Mouse (Mus musculus) lung, postnatal 36 days (tissue): ENCODE measurements at regions not wholly inside any gene's neighbourhood (a gene's known extent, or its start where the extent isn't known, plus 50 kb on each side); places are given as distances from the start of the nearest gene placed in this dataset.
A peak's percentile ranks its signal among the peaks of the same experiment; 100 is the strongest.

Experiments
- DNase-seq: peaks from one replicate; pipeline ENCODE4 v3.0.0; 2022; ENCODE audit warnings: mixed read lengths

DNA sequence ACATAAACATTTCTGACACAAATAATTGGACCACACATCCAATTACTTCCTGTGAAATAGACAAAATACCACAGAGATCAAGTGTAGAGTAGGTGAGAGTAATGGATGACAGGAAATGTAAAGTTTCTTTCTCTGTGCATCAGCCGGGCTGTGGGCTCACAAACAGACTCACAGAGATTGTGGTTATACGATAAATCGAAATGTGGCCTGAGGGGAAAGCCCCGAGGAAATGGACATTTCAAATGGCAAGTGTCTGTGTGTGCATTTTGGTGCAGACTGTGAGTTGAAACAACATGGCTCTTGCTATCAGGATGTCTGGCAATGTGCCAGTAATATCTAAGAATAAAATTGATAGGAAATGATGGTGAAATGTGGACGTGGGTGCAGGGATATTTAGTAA is 234.8 kb upstream of the Meis1 start:
- DNase-seq, result no peak

DNA sequence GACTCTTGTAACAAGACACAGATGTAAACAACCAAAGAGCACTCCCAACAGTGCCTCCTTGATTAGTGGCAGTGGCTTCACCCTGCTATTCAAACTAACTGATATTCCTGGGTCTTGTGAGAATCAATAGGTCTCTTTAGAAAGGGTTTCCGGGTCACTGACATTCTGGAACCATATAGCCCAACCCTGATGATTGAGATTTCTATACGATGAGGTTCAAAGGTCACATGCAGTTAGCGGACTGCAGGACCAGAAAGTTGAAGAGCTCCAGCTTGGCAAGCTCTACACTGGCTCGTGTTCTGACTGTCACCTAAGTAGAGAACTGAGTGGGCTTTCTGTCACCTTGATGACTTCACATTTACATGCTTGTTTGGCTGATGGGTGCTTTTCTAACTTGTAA is 235.4 kb upstream of the Meis1 start:
- no peak for DNase-seq

DNA sequence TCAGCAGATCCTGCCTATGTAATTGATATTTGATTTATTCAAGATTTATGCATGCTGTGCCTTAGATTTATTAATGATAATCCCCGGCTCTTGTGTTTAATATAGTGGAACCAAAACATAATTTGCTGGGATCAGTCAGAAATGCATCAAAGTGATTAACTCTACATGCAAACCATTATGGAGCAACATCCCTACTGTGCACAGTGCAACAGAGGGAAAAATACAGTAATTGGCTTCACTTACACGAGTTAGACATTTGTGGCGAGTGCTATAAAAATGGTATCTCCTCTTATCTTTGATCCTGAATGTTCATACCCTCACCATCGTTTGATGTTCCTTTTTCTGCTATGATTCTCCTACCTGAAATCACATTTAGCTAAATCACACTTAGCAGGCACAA is 238.8 kb upstream of the Meis1 start:
- no peak for DNase-seq

DNA sequence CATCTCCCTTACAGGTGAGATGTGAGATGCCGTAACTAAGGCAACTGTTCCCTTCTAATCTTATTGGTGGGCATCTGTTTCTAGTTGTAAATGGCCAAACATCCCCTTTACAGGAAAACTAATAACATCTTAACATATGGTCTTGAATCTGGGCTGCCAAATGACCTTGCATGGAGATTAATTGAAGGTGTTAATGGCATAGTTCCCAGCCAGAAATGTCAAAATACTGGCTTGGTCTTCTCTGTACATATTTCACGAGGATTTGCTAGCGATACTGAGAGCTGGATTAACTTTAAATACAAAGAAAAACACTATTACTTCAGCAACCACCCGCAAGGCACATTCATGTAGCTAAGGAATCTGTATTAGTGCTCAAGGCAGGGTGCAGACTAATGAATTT is 244.0 kb upstream of the Meis1 start:
- DNase-seq, result no peak

DNA sequence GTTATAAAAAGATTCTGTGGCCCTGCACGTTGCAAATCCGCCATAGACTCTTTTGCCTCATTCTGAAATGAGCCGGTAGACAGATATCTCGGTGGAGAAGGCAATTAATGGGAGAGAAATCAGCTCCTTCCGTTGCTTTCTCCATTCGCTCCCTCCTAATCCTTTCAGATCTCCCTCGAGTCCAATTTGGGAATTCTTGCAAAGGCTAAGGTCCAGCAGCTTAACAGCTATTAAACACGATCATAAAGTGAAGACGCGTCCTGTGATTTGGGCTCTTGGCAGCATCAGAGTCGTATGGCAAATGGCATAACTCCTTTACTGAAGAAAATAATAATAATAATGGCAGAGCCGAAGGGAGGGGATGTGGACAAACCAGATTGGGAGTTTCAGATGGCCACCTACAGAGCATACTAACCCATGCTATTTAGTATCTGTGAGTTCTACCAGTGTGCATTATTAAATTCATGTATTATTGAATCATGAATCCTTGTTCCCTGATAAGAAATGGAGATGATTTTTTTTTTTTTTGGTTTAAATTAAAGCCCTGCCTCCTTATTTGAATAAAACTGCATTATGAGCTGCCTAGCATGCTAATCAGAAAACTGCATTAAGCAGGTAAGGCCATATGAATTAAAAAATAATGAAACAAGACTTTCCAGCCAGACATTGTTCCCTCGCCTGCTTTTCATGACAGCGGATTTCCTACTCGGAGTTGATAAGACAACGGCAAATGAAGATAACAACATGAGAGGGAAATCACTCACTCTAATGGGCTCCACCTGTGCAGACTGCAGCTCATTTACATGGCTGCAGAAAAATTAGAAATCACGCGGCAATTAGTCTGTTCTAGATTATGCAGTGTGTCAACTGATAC is 246.2 kb upstream of the Meis1 start:
- DNase-seq, result no peak

DNA sequence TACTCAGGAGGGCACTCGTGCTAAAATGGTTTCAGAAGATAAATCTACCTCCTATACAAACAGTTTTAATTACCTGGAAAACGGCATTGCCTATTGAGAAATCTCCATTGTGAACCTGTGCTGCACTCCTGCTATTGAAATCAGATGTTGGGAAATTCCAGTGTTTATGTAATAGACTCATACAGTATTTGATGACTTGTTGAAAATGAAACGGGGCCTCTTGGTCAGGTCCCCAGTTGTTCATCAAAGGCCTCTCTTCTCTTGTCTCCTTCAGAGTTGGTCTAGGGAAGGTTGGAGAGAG is 246.8 kb upstream of the Meis1 start:
- DNase-seq, result peak; percentile 1

DNA sequence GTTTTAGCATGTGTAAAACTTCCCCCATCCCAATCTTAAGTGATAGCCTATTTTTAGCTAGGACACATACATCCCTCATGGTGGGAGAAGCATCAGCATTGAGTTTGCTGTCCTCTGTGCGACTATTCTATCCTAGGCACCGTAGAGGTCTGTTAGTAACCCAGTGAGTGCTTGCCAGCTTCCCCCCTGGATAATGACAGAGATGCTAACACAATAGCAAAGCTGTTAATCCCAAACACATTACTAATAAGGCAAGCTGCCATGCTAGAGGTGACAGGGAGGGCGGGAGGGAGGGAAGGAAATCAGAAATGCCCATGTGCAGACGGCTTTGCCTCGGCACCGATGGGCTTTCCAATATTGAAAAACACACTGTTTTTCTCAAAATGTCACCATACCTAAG is 272.2 kb upstream of the Meis1 start:
- no peak for DNase-seq

DNA sequence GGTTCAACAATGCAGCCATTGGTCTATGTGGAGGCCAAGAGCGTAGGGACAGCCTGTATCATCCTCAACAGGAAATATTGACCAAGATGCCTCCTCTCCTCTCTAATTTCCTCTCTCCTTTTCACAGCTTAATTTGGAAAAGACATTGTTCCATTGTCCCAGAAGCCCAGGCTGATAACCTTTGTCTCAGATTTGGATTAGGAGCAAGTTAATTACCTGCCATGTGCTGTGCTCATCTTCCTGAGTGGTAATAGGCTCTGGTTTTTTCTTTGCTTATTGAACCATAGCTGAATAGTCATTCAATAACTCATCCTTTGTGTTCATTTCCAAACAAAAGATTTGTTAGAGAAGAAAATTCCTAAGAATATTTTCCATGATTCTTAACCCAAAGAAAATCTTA is 280.6 kb upstream of the Meis1 start:
- DNase-seq, result no peak

DNA sequence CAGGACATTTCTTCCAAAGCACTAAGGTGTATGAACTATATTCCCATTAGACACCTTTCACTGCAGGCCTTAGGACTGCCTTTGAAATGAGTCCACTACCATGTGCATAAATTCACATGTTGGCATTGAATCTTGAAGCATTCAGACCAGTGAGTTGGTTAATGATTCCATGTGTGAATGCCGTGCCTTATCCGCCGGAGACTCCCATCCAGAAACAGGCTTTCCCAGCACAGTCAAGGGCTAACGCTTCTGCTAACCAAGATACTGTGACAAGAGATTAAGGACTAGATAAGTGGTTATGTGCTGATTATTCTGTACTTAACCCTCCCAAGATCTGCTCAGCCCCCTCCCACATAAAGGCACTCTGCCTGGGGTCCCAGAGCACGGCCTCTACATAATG is 287.9 kb upstream of the Meis1 start:
- DNase-seq, result no peak

DNA sequence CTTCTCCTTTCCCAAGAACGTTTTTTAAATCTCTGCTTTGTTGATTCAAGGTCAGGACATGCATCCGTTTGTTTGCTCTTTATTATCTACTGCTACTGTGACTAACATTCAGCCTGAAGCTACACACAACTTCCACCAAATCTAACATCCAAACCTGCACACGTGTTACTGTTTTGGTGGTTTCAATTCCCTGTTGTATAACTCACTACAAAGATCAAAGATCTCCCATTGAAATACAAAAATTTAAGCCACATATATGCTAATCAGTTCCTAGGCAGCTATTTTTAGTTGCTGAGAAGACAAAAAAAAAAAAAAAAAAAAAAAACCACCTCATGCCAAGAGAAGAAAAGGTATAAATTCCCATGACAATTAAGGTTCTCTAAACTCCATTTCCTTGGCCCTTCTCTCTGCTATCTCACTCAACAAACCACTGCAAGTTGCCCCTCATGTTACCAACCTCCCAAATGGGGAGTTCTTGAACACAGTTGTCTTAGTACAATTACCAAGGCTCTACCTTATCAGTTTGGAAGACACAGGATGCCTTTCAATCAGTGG is 312.0 kb upstream of the Meis1 start:
- no peak for DNase-seq

DNA sequence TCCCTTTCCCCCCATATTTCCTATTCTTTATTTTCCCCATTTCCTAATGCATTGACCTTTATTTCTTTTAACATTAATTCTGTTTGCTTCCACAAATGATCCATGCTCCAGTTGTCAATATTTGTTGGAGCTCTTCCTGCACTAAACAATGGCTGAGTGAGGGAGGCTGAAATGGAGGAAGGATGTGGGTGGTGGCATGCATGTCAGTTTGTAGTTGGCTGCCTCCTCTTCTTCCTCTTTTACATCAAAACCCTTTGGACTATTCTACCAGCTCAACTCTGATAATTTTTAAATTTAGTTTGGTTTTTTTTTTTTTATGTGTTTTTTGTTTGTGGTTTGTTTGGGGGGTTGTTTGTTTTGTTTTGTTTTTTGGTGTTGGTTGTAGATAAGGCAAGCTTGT is 313.5 kb upstream of the Meis1 start:
- DNase-seq, result no peak

DNA sequence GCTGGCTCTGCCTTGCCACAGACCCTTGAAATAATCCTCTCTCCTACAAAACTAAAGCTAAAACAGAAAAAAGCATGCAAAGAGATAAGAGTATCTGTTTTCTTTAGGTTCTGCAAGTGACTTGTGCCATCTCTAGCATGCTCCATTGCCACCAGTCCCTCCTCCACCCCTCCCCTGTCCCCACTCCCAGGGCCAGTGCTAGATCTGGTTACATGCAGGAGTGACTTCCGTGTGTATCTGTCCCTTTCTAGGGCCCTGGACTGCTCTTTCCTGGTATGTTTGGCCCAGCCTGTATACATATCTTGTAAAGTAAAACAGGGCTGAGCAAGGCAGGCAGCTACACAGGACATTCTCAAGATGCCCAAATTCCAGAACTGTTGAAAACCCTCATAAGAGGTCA is 313.9 kb upstream of the Meis1 start:
- no peak for DNase-seq

DNA sequence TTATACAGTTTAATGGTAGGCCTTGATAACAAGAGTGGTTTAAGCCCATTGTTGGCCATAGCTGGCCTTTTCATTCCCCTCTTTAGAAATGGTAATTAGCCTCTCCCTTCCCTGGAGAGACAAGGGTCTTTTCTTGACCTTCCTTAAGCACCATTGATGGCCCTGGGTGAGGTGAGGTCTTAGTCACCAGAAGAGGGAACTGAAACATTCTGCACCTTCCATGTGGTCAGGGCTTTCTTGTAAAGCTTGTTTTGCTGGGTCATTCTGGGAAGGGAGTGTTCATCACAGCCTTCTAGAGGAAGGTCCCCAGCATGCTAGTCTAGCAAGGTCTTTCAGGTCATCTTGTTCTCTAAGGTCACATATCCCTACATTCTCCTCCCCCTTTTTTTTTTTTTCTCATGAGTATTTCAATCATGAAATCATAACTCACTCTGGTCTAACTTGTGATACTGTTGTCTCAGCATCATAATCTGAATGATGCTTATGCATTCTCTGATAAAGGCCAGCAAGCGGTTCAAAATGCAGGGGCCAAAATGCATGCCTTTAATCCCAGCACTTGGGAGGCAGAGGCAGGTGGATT is 315.2 kb upstream of the Meis1 start:
- DNase-seq, result no peak

DNA sequence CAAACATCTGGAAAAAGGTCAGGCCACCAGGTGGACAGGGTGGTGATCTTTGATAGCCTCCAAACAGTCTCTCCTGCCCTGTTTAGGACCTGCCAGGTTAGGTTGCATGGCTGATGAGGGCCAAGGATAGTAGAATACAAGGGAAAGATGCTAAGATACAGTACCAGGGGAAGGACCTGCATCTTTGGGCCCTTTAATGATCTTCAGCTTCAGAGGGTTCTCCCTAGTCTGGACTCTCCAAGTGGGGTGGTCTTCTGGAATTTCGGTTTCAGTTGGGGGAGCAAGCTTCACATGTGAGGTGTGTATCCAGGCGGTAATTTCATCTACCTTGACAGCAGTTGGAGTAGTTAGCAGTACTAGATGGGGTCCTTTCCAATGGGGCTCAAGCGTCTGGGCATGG is 316.6 kb upstream of the Meis1 start:
- DNase-seq, result no peak

DNA sequence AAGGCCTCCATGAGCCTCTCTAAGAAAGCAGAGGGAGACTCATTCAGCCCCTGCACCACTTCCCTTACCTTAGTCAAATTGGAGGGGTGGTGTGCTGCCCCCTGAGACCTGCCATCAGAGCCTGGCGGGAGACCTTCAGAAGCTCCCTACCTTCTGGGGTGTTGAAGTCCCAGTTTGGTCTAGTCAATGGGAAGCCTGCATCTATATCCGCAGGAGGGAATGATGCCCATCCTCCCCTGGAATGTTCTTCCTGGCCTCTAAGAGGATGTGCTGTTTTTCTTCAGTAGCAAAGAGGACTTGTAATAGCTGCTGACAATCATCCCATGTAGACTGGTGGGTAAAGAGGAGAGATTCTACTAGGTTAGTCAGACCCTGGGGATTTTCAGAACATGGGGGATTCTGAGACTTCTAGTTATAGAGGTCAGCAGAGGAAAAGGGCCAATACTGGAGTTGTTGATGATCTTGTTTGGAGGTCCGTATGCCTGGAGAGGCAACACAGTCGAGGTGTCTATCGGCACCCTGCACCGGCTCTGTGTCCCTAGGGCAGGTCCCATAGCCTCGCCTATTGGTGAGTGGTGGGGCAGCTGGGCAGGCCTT is 321.0 kb upstream of the Meis1 start:
- no peak for DNase-seq

DNA sequence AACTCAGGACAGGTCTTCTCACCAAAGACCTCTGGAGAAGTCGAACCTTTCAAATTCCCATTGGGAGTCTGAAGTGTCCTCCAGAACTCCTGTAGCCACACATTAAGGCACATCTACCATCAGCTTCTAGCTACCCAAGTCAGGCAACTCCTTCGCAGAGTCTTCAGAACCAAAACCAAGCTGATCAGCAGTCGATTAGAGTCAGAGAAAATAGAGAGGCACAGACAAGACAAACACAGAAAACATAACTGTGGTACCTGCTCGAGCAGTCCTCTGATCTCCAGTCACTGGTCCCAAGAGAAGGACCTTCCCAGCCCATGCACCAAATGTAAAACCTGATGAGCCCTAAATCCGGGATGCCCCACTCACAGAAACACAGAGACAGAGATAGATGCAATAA is 322.1 kb upstream of the Meis1 start:
- no peak for DNase-seq

DNA sequence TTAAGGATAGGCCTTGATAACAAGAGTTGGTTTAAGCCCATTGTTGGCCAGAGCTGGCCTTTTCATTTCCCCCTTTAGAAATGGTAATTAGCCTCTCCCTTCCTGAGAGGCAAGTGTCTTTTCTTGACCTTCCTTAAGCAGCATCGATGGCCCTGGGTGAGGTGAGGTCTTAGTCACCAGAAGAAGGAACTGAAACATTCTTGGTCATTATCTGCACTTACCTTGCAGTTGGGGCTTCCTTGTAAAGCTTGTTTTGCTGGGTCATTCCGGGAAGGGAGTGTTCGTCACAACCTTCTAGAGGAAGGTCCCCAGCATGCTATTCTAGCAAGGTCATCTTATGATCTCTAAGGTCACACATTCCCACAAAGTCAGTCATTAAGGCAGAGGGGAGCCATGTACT is 322.6 kb upstream of the Meis1 start:
- DNase-seq, result no peak

DNA sequence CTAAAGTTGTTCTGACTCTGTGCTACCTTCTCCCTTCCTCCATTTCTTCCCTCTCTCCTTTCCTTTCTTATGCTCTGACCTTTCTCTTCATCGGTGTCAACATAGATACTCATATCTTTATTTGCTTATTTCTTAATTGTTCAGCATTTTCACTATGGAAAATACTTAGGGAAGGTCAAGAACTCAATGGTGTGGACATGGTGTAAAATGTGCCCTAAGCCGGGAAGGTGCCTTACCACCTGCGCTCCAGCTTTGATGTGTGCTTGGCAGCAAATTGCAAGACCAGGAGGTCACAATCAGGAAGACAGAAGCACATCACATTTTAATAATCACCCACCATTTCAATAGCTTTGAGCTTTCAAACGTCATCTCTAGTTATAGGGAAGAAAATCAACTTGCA is 324.0 kb upstream of the Meis1 start:
- DNase-seq, result no peak

DNA sequence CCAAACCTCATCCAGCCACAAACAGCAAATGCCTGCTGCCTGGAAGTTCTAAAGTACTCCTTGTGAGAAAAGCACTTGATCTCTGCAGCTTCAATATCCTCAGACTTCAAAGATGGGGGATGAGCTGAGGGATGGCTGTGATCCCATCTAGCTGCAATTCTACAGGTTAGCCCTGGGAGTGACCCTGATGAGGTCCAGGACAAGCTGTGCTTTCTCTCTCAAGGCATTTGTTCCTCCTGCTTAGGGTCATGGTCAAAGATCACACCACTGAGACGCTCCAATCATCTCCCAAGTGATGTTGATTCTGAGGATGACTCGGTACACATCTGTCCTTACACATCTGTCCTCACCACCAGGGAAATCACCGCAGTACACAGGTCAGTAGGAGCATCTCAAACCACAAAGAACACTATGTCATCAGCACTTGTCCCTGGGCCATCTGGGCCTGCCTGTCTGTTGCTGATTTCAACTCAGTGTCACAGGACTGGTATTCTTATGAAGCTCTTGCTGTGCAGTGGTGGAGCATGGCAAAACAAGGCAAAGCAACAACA is 327.6 kb upstream of the Meis1 start:
- DNase-seq, result no peak

DNA sequence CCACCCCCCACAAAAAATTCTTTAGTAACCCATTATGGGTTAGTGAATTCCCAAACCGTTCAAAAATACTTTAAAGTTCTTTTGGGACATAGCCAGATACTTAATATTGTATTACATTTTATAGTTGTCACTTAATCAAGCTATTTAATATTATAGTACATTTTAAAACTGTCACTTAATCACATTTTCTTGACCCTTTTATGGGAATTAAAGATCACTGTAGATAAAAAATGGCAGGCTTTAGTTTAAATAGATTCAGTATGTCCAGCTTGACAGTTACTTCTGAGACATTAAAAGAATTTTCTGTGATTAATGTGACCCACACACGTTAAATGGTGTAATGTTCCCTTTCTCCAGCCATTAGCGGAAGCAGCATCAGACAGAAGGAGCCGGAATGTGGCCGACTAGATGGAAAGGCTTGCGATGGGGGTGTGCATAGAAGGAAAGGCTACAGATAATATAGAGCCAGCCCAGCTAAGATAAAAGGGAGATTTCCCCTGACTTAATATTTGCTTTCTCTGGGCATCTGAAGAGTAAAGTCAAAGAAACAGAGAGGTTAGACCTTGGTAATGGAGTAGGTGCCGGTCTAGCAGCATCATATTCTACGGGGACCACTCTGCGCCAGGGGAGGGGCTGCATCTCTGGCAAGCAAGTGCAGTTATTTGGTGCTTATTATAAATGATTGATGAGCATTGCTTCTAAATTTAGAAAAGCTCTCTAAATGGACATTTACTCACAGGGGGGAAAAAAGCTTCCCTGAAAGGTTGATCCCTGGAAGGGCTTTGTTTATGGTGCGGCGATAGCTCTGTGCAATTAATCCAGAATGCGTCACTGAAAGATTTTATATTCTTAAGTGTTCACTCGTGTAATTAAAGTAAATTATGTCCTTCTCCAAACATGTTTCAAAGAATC is 331.8 kb upstream of the Meis1 start:
- DNase-seq, result no peak

DNA sequence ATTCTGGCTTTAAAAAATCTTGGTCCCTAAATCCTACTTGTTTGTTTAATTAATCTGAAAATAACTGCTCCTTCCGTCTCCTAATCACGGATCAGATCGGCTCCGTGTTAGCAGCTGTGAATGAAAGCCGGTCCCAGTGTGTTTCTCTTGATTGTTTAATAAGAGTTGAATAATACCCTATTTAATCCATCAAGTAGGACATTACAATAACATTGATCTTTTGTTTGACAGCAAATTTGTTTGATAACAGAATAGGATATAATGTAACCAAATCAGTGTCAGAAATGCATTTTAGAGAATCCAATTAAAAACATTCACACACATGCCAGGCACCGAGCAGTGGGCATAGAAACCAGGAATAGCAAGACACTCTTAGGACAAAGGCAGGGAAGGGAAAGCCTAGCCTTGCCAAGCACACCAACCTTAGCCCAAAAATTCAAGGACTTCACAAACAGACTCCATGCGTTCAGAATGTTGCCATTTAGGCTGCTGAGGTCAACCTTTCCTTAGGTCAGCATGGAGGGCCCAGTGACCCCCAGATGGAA is 332.5 kb upstream of the Meis1 start:
- no peak for DNase-seq

DNA sequence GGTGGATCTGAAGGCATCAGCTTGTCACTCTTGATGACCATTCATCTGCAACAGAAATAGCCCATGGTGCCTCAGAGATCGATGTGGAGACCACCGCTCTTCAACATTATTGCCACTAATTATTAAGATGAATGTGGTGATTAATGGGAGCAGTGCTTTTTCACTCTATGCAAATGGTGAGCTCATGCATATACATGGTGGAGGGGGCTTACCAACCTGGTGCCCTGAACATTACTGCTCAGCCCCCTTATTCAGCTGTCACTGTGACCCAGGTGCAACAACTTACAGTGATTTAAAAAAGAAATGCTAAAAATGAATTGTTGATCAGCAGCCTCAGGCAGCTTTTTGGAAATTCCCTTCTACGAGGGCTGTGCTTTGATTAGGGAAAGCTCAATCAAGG is 334.9 kb upstream of the Meis1 start:
- DNase-seq, result no peak

DNA sequence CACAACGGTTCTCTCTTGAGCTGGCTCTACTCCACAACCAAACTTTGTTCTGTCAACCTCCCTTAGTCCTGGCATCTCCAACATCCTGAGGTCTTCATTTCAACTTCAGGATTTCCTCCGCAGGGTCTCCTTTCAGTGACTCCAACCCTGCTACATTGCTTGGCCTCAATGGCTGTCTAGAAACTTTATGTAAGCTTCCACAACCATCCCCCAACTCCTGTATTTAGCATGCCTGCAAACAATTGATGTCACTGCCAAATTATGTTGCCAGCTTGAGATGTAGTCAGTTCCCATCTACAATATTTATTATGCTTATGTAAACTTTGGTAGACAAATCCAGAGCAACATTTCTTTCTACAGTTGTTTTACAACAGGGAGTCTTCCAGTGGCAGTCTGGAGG is 336.4 kb upstream of the Meis1 start:
- DNase-seq, result peak; percentile 6
